Mouse (Mus musculus): ENCODE measurements around the gene Agap3. TPM values are rescaled to one million over a fixed set of nuclear protein-coding genes. Genes with fewer than 3 reads are reported as not detected.
A peak's percentile ranks its signal among the peaks of the same experiment; 100 is the strongest.

The Agap3 gene
- polyA plus RNA-seq, 1 experiment, result 76.8 TPM

- H3K9me3 ChIP-seq (replicated peaks; ENCODE audit: control insufficient read depth, insufficient read depth, low read length, poor library complexity, severe bottlenecking), result no peaks in the 10 kb centered on the region
- no peak overlapping the region for H3K27ac ChIP-seq (ENCODE audit: insufficient read depth, low read length)
- H3K4me1 ChIP-seq (ENCODE audit: control insufficient read depth, insufficient read depth, low read length), result peaks cover 6% of the 10 kb centered on the region
- H3K27me3 ChIP-seq (ENCODE audit: control insufficient read depth, insufficient read depth, low read length, poor library complexity, severe bottlenecking), result no peaks in the 10 kb centered on the region
- H3K36me3 ChIP-seq (ENCODE audit: control insufficient read depth, insufficient read depth, low read length, poor library complexity, severe bottlenecking), result no peaks in the 10 kb centered on the region; the same call in 1 of the 2 replicates
- H3K9ac ChIP-seq (ENCODE audit: low read depth, poor library complexity, severe bottlenecking), result peak overlapping the region; percentile 83
- TF ChIP-seq POLR2A (IDR thresholded peaks at IDR 0.05; ENCODE audit: insufficient read depth, low read length) (no peak), EP300 (IDR thresholded peaks at IDR 0.05; ENCODE audit: insufficient read depth, low read depth, low read length) (no peak), CTCF (IDR thresholded peaks at IDR 0.05; ENCODE audit: low read depth, low read length) (no peak)
- peak overlapping the region; percentile 70 for H3K4me3 ChIP-seq (ENCODE audit: low read depth, low read length)
Observed at GRCm38 (mm10) chr5:24474723-24475261, 22.8 kb downstream of the Agap3 start.

- no peaks in the 10 kb centered on the region for H3K27me3 ChIP-seq (ENCODE audit: control insufficient read depth, insufficient read depth, low read length, poor library complexity, severe bottlenecking)
- H3K4me3 ChIP-seq (ENCODE audit: low read depth, low read length), result no peak overlapping the region
- H3K27ac ChIP-seq (ENCODE audit: insufficient read depth, low read length), result no peak overlapping the region
- no peaks in the 10 kb centered on the region for H3K9me3 ChIP-seq (replicated peaks; ENCODE audit: control insufficient read depth, insufficient read depth, low read length, poor library complexity, severe bottlenecking)
- H3K9ac ChIP-seq (ENCODE audit: low read depth, poor library complexity, severe bottlenecking), result 0 out of 2 replicates have a peak overlapping the region, but pooled peaks have one; percentile 83
- no peak for TF ChIP-seq POLR2A (IDR thresholded peaks at IDR 0.05; ENCODE audit: insufficient read depth, low read length)
- no peak for TF ChIP-seq CTCF (IDR thresholded peaks at IDR 0.05; ENCODE audit: low read depth, low read length)
- TF ChIP-seq EP300 (IDR thresholded peaks at IDR 0.05; ENCODE audit: insufficient read depth, low read depth, low read length), result no peak
- no peaks in the 10 kb centered on the region; the same call in 1 of the 2 replicates for H3K36me3 ChIP-seq (ENCODE audit: control insufficient read depth, insufficient read depth, low read length, poor library complexity, severe bottlenecking)
- H3K4me1 ChIP-seq (ENCODE audit: control insufficient read depth, insufficient read depth, low read length), result peaks cover 6% of the 10 kb centered on the region
Observed at GRCm38 (mm10) chr5:24475476-24476241, 23.7 kb downstream of the Agap3 start.

GRCm38 (mm10) chr5:24477909-24478308 is 25.9 kb downstream of the Agap3 start:
- Histone ChIP-seq H3K36me3 (ENCODE audit: control insufficient read depth, insufficient read depth, low read length, poor library complexity, severe bottlenecking) (no peaks in the 10 kb centered on the region; the same call in 1 of the 2 replicates), H3K4me3 (ENCODE audit: low read depth, low read length) (no peak overlapping the region), H3K9me3 (replicated peaks; ENCODE audit: control insufficient read depth, insufficient read depth, low read length, poor library complexity, severe bottlenecking) (no peaks in the 10 kb centered on the region), H3K27ac (ENCODE audit: insufficient read depth, low read length) (no peak overlapping the region), H3K4me1 (ENCODE audit: control insufficient read depth, insufficient read depth, low read length) (peaks cover 6% of the 10 kb centered on the region), H3K9ac (ENCODE audit: low read depth, poor library complexity, severe bottlenecking) (no peak overlapping the region), H3K27me3 (ENCODE audit: control insufficient read depth, insufficient read depth, low read length, poor library complexity, severe bottlenecking) (no peaks in the 10 kb centered on the region)
- TF ChIP-seq EP300 (IDR thresholded peaks at IDR 0.05; ENCODE audit: insufficient read depth, low read depth, low read length) (no peak), CTCF (IDR thresholded peaks at IDR 0.05; ENCODE audit: low read depth, low read length) (no peak), POLR2A (IDR thresholded peaks at IDR 0.05; ENCODE audit: insufficient read depth, low read length) (no peak)

GRCm38 (mm10) chr5:24481647-24482046 is 29.7 kb downstream of the Agap3 start:
- Histone ChIP-seq H3K27me3 (ENCODE audit: control insufficient read depth, insufficient read depth, low read length, poor library complexity, severe bottlenecking) (no peaks in the 10 kb centered on the region), H3K9ac (ENCODE audit: low read depth, poor library complexity, severe bottlenecking) (no peak overlapping the region), H3K36me3 (ENCODE audit: control insufficient read depth, insufficient read depth, low read length, poor library complexity, severe bottlenecking) (no peaks in the 10 kb centered on the region; the same call in 1 of the 2 replicates), H3K4me3 (ENCODE audit: low read depth, low read length) (no peak overlapping the region), H3K9me3 (replicated peaks; ENCODE audit: control insufficient read depth, insufficient read depth, low read length, poor library complexity, severe bottlenecking) (no peaks in the 10 kb centered on the region), H3K27ac (ENCODE audit: insufficient read depth, low read length) (no peak overlapping the region), H3K4me1 (ENCODE audit: control insufficient read depth, insufficient read depth, low read length) (peaks cover 11% of the 10 kb centered on the region)
- no peak for TF ChIP-seq POLR2A (IDR thresholded peaks at IDR 0.05; ENCODE audit: insufficient read depth, low read length)
- peak; percentile 83 for TF ChIP-seq CTCF (IDR thresholded peaks at IDR 0.05; ENCODE audit: low read depth, low read length)
- 0 out of 2 replicates have a peak, but pooled peaks have one; percentile 39 for TF ChIP-seq EP300 (IDR thresholded peaks at IDR 0.05; ENCODE audit: insufficient read depth, low read depth, low read length)

GRCm38 (mm10) chr5:24482247-24483079 is 30.5 kb downstream of the Agap3 start:
- peak overlapping the region; percentile 29 for H3K4me3 ChIP-seq (ENCODE audit: low read depth, low read length)
- TF ChIP-seq EP300 (IDR thresholded peaks at IDR 0.05; ENCODE audit: insufficient read depth, low read depth, low read length), result 0 out of 2 replicates have a peak, but pooled peaks have one; percentile 28
- TF ChIP-seq CTCF (IDR thresholded peaks at IDR 0.05; ENCODE audit: low read depth, low read length), result no peak
- H3K4me1 ChIP-seq (ENCODE audit: control insufficient read depth, insufficient read depth, low read length), result peaks cover 11% of the 10 kb centered on the region
- no peaks in the 10 kb centered on the region; the same call in 1 of the 2 replicates for H3K36me3 ChIP-seq (ENCODE audit: control insufficient read depth, insufficient read depth, low read length, poor library complexity, severe bottlenecking)
- H3K9me3 ChIP-seq (replicated peaks; ENCODE audit: control insufficient read depth, insufficient read depth, low read length, poor library complexity, severe bottlenecking), result no peaks in the 10 kb centered on the region
- H3K27me3 ChIP-seq (ENCODE audit: control insufficient read depth, insufficient read depth, low read length, poor library complexity, severe bottlenecking), result no peaks in the 10 kb centered on the region
- peak overlapping the region; percentile 34 for H3K27ac ChIP-seq (ENCODE audit: insufficient read depth, low read length)
- peak overlapping the region; percentile 70 for H3K9ac ChIP-seq (ENCODE audit: low read depth, poor library complexity, severe bottlenecking)
